Mouse (Mus musculus) cerebellum, adult 2 months (tissue): Measurements from ENCODE around the gene Map2k5.

Experiments used
- CTCF ChIP-seq: fragments of 200-500 bp; IDR thresholded peaks from 2 replicates; pipeline ENCODE4 v1.5.1; 2011; ENCODE audit warnings: low read depth, mild to moderate bottlenecking, control low read depth, low read length, moderate library complexity, borderline replicate concordance; ENCODE audit not compliant: insufficient read depth
- POLR2A ChIP-seq: fragments of 200-500 bp; IDR thresholded peaks from 2 replicates; pipeline ENCODE4 v1.6.1; 2011; ENCODE audit warnings: low read length, control low read depth, borderline replicate concordance; ENCODE audit not compliant: insufficient read depth

DNA sequence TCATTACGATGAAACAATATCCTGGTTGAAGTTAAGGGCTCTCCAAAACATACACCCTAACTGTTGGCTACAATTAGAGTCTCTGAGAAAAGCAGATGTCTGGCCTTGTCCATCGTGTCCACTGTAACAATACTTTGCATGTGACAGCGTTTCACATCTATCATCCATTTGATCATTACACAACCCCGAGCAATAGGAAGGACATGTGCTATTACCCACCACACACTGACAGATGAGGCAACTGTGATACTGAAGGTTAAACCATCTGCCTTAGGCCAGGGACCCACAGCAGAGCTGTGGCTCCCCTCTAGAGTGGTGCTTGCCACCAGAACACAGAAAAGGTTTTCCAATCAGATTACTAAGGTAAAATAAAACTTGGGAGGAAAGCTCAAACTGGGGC is 21.0 kb downstream of the Map2k5 start:
- TF ChIP-seq CTCF (no peak), POLR2A (no peak)
